Mouse (Mus musculus) hindbrain, embryonic 13.5 days (tissue): ENCODE results near the gene Usp29. TPM values are rescaled to one million over a fixed set of nuclear protein-coding genes. Genes with fewer than 3 reads are reported as not detected.

ENCODE experiments used
- ATAC-seq: fragments of 200-750 bp; cut with Nextera tagmentation; 2 replicates; pipeline ENCODE4 v1.8.0; 2017; ENCODE audit warnings: moderate TSS enrichment; ENCODE audit not compliant: low FRiP score
- H3K27ac ChIP-seq: fragments of 300-500 bp; sonication (generic); 2 replicates; pipeline ENCODE4 v1.5.1; 2015; ENCODE audit warnings: inconsistent platforms, mild to moderate bottlenecking, moderate library complexity
- H3K27me3 ChIP-seq: fragments of 300-500 bp; sonication (generic); 2 replicates; pipeline ENCODE4 v1.6.1; 2015; ENCODE audit warnings: mild to moderate bottlenecking, inconsistent platforms
- H3K36me3 ChIP-seq: fragments of 300-500 bp; sonication (generic); 2 replicates; pipeline ENCODE4 v1.6.1; 2015; ENCODE audit warnings: mild to moderate bottlenecking, inconsistent platforms
- H3K4me1 ChIP-seq: fragments of 300-500 bp; sonication (generic); replicated peaks from 2 replicates; pipeline ENCODE4 v1.6.1; 2015; ENCODE audit warnings: inconsistent platforms
- H3K4me2 ChIP-seq: fragments of 300-500 bp; sonication (generic); 2 replicates; pipeline ENCODE4 v1.6.1; 2015; ENCODE audit warnings: inconsistent platforms, mild to moderate bottlenecking, moderate library complexity
- H3K4me3 ChIP-seq: fragments of 300-500 bp; sonication (generic); 2 replicates; pipeline ENCODE4 v1.5.1; 2015; ENCODE audit warnings: mild to moderate bottlenecking, inconsistent platforms
- H3K9ac ChIP-seq: fragments of 300-500 bp; sonication (generic); 2 replicates; pipeline ENCODE4 v1.6.1; 2015; ENCODE audit warnings: mild to moderate bottlenecking, inconsistent platforms
- H3K9me3 ChIP-seq: fragments of 300-500 bp; sonication (generic); 2 replicates; pipeline ENCODE4 v1.6.1; 2016; ENCODE audit warnings: inconsistent platforms
- WGBS: fragments of 180-500 bp; shearing (Covaris S2); methylation state at CpG from one replicate; pipeline ENCODE4 v1.1.7; 2015; 5-methylcytosine and 5-hydroxymethylcytosine counted together
- polyA plus RNA-seq: library from polyadenylated mRNA; unstranded; fragments of >200 nt; fragmentation: Nextera tagmentation; extraction: Ambion mirVana; gene quantifications from 2 replicates; pipeline ENCODE4 v1.2.1, GENCODE M21; 2015

The Usp29 gene
- polyA plus RNA-seq, 1 experiment from 2014 or later: 28.7 TPM

DNA sequence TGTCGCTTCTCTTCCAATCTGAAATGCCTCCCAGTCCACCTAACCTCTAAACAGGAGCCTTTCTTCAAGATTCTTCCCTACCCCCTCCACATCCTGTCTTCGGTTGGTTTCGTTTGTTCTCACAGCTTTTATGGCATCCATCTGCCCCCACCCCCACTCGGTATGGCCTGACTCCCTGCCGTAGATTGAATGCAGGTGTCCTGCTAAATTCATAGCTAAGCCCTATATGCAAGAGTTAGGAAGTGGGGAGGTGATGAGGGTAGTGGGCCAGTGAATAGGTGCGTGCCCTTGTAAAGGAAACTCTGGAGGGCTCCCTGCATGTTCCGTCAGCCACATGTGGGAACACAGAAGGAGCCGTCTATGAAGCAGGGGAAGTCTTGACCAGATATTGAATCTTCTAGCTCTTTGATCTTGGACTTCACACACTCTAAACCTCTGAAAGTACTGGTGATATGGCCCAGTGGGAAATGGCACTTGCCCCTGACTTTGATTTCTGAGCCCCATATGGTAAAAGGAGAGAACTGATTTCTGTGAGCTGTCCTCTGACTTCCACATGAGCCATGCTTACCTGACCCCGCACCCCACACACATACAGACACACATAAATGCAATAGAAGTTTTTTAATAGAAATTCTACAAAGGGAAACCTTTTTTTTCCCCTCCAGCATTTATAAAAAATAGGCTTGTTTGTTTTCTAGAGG lies 68.9 kb downstream of the Usp29 start:
- H3K4me1 ChIP-seq: no peaks in the 10 kb centered on the region
- no peak overlapping the region for H3K4me2 ChIP-seq
- H3K9me3 ChIP-seq: no peaks in the 10 kb centered on the region
- no peak overlapping the region for H3K9ac ChIP-seq
- H3K4me3 ChIP-seq: no peak overlapping the region
- H3K27me3 ChIP-seq: no peaks in the 10 kb centered on the region
- 68% methylated on average over 9 of the region's 9 CpGs for WGBS
- H3K27ac ChIP-seq: no peak overlapping the region
- no peak for ATAC-seq
- H3K36me3 ChIP-seq: no peaks in the 10 kb centered on the region

DNA sequence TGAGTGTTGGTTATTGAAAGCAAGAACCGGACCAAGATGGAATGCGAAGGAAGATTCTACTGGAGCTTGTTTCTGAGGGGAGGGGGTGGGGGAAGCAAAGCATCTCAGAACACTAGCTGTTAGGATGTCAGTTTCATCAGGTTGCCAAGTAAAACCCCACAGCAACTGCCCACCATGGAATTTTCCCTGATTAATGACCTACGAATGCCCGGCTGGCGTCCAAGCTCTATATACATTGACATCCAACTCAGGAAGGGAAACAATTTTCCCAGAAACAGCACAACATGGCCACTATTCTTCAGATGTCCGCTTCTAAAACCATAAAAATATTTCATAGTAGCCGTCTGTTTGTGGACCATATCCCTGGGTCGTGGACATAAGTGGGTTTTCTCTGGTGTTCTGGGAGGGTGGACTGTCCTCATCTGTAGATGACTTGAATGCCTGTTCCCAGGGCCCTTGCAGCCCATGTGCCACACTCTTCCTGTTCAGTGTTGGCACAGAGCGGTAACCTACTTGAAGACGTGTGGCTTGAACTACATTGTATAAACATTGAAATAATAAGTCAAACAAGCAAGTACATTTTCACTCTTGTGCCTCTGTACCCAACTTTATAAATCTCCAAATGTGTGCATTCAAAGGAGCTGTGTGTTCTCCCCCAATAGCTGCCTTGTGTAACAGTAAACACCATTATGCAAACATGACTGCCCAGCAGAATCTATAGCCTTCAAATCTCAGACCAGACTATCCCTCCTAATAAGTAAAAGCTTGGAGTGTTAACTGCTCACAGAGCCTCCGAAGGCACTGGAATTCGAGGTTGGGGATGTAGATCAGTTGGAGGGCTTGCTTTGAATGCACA lies 70.4 kb downstream of the Usp29 start:
- 79% methylated on average over 12 of the region's 12 CpGs for WGBS
- Histone ChIP-seq H3K4me3 (no peak overlapping the region), H3K36me3 (no peaks in the 10 kb centered on the region), H3K9ac (no peak overlapping the region), H3K4me2 (no peak overlapping the region), H3K27ac (no peak overlapping the region), H3K4me1 (no peaks in the 10 kb centered on the region), H3K9me3 (no peaks in the 10 kb centered on the region), H3K27me3 (no peaks in the 10 kb centered on the region)
- ATAC-seq: no peak

DNA sequence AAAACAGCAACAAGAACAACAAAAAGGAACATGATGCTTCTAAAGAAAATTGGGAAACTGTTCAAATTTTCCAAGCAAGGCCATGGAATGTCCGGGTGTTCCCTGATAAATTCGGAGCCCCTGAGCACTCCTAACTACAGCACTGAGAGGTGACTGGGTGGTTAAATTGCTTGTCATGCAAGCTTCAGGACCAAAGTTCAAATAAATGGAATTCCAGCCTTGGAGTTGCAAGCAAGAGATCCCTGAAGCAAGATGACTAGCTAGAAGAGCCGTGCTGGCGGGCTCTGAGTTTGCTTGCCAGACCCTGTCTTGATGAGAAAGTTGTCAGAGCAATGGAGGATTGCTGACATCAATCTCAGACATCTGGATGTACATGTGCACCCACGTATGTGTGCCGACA lies 71.3 kb downstream of the Usp29 start:
- Histone ChIP-seq H3K4me2 (no peak overlapping the region), H3K9ac (no peak overlapping the region), H3K4me3 (no peak overlapping the region), H3K9me3 (no peaks in the 10 kb centered on the region), H3K27ac (no peak overlapping the region), H3K36me3 (no peaks in the 10 kb centered on the region), H3K27me3 (no peaks in the 10 kb centered on the region), H3K4me1 (no peaks in the 10 kb centered on the region)
- 91% methylated on average over 6 of the region's 6 CpGs for WGBS
- ATAC-seq: no peak

DNA sequence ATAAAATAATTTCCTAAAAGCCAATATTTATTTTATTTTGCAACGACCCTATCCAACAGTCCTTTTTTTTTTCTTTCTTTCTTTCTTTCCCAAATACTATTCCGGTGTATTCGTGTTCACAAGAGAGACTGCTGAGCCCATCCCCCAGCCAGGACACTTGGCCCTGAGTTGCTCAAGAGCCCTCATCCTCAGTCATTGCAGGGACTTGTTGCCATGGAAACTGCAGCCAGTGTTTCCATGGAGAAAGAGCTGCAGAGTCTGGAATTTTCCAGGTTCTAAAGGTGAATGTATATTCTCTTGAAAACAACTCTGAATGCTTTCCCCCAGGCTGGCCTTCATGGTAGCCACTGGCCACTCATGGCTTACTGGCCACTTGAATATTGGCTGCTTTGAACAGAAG lies 80.2 kb downstream of the Usp29 start:
- Histone ChIP-seq H3K9ac (no peak overlapping the region), H3K4me3 (no peak overlapping the region), H3K4me1 (peaks cover 33% of the 10 kb centered on the region), H3K4me2 (no peak overlapping the region), H3K36me3 (no peaks in the 10 kb centered on the region), H3K27me3 (no peaks in the 10 kb centered on the region), H3K27ac (peak overlapping the region; percentile 62), H3K9me3 (no peaks in the 10 kb centered on the region)
- peak; percentile 89 for ATAC-seq
- 13% methylated on average over 3 of the region's 3 CpGs for WGBS

GRCm38 (mm10) chr7:6814971-6815370 lies 84.6 kb downstream of the Usp29 start:
- 59% methylated on average over 8 of the region's 8 CpGs for WGBS
- H3K9me3 ChIP-seq: no peaks in the 10 kb centered on the region
- H3K9ac ChIP-seq: no peak overlapping the region
- H3K36me3 ChIP-seq: no peaks in the 10 kb centered on the region
- no peak overlapping the region for H3K4me3 ChIP-seq
- H3K27me3 ChIP-seq: no peaks in the 10 kb centered on the region
- no peak for ATAC-seq
- no peak overlapping the region for H3K4me2 ChIP-seq
- H3K27ac ChIP-seq: no peak overlapping the region
- peaks cover 43% of the 10 kb centered on the region for H3K4me1 ChIP-seq

DNA sequence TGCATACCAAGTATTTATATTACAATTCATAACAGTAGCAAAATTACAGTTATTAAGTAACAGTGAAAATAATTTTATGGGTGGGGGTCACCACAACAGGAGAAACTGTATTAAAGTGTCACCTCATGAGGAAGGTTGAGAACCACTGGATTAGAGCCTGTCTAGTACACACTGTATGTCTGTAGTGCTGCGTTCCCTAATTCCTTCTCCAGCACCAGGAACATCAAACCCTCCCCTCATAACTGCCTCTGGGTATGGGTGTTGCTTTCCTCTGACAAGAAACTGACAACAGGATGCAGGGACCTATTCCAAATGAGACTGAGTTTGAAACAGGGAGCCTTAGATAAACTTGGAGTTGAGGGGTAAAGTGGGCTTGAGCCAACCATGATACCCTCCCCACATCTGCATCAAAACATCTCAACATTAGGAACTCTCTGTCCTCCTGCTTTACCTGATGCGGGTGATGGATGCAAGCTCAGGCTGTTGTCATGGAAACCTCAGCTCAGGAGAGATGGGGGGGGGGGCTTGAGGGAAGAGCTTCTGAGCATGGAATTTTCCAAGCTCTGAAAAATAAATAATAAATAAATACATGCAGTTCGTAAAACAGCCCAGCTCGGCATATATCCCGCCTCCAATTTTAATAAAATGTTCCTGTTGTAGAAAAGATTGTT lies 86.5 kb downstream of the Usp29 start:
- no peak overlapping the region for H3K4me2 ChIP-seq
- no peak overlapping the region for H3K9ac ChIP-seq
- H3K27me3 ChIP-seq: no peaks in the 10 kb centered on the region
- 69% methylated on average over 5 of the region's 5 CpGs for WGBS
- peak; percentile 53 for ATAC-seq
- peaks cover 29% of the 10 kb centered on the region for H3K4me1 ChIP-seq
- no peaks in the 10 kb centered on the region for H3K9me3 ChIP-seq
- H3K27ac ChIP-seq: peak overlapping the region; percentile 69
- no peak overlapping the region for H3K4me3 ChIP-seq
- H3K36me3 ChIP-seq: no peaks in the 10 kb centered on the region

GRCm38 (mm10) chr7:6820296-6820695 lies 89.9 kb downstream of the Usp29 start:
- Histone ChIP-seq H3K27me3 (no peaks in the 10 kb centered on the region), H3K9me3 (no peaks in the 10 kb centered on the region), H3K4me1 (peaks cover 23% of the 10 kb centered on the region), H3K4me2 (no peak overlapping the region), H3K36me3 (no peaks in the 10 kb centered on the region), H3K9ac (no peak overlapping the region), H3K27ac (no peak overlapping the region), H3K4me3 (no peak overlapping the region)
- no peak for ATAC-seq
- WGBS: 86% methylated on average over 6 of the region's 6 CpGs

DNA sequence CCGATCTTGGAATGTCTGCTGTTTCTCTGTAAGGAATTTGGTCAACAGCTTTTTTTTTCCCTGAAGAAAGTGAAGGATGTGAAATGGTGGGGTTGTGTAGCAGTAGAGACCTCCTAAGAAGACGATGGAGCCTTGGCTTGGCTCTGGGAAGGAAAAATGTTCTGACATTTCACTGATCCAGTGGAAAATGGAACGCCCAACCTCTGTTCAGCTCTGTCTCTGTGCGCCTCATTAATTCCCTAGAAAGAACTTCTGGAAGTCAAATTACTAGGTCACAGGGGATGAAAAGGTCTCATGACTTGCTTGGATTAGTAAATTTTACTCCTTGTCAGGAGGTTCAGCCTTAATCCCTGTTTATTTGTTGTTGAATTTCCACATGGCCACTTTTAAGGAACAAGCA lies 92.3 kb downstream of the Usp29 start:
- WGBS: 36% methylated on average over 4 of the region's 4 CpGs
- no peak overlapping the region for H3K27ac ChIP-seq
- no peaks in the 10 kb centered on the region for H3K27me3 ChIP-seq
- H3K9me3 ChIP-seq: no peaks in the 10 kb centered on the region
- H3K4me3 ChIP-seq: no peak overlapping the region
- H3K9ac ChIP-seq: no peak overlapping the region
- H3K36me3 ChIP-seq: no peaks in the 10 kb centered on the region
- H3K4me2 ChIP-seq: no peak overlapping the region
- no peak for ATAC-seq
- peaks cover 5% of the 10 kb centered on the region for H3K4me1 ChIP-seq

- no peaks in the 10 kb centered on the region for H3K9me3 ChIP-seq
- H3K27ac ChIP-seq: no peak overlapping the region
- H3K4me1 ChIP-seq: peaks cover 7% of the 10 kb centered on the region
- ATAC-seq: no peak
- no peak overlapping the region for H3K4me3 ChIP-seq
- WGBS: 24% methylated on average over 2 of the region's 2 CpGs
- no peaks in the 10 kb centered on the region for H3K36me3 ChIP-seq
- no peak overlapping the region for H3K9ac ChIP-seq
- no peaks in the 10 kb centered on the region for H3K27me3 ChIP-seq
- H3K4me2 ChIP-seq: no peak overlapping the region
These were observed 93.3 kb downstream of the Usp29 start for GRCm38 (mm10) chr7:6823673-6824072.

DNA sequence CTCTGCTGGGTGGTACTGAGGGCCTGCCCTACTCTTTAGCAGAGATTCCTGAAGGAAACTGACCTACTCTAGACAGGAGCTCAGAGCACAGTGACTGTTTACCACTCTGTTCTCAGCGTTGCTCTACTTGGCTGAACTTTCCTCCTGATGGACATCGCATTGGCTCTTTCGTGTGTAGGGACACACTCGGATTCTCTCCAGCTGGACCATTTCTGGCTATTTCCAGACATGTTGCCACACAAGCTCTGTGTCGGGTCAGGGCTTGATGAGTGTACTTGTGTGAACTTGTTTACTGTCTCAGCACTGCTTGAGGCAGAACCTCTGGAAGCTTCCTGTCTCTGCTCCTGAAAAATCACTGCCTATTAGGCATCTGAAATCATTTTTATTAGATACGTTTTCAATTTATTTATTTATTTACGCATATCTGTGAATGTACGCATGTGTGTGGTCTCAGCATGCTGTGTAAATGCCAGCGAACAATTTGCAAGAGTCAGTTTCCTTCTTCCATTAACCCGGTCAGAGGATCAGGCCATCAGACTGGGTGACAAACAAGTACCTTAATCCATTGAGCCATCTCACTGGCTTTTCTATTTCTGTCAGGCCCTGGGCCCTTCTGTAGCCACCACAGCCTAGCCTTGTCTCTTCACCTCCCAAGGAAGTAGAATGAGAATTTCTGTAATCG lies 95.7 kb downstream of the Usp29 start:
- Histone ChIP-seq H3K9ac (no peak overlapping the region), H3K4me1 (peaks cover 17% of the 10 kb centered on the region), H3K27me3 (no peaks in the 10 kb centered on the region), H3K36me3 (no peaks in the 10 kb centered on the region), H3K27ac (no peak overlapping the region), H3K9me3 (no peaks in the 10 kb centered on the region), H3K4me3 (no peak overlapping the region), H3K4me2 (no peak overlapping the region)
- ATAC-seq: no peak
- 88% methylated on average over 11 of the region's 11 CpGs for WGBS

- no peak overlapping the region for H3K4me2 ChIP-seq
- no peak overlapping the region for H3K4me3 ChIP-seq
- H3K27ac ChIP-seq: peak overlapping the region; percentile 62
- H3K4me1 ChIP-seq: peaks cover 11% of the 10 kb centered on the region
- H3K9me3 ChIP-seq: no peaks in the 10 kb centered on the region
- no peaks in the 10 kb centered on the region for H3K36me3 ChIP-seq
- peak; percentile 81 for ATAC-seq
- no peaks in the 10 kb centered on the region for H3K27me3 ChIP-seq
- WGBS: 11% methylated on average over 2 of the region's 2 CpGs
- H3K9ac ChIP-seq: no peak overlapping the region
These were observed 98.8 kb downstream of the Usp29 start for GRCm38 (mm10) chr7:6829148-6829547.

GRCm38 (mm10) chr7:6834950-6835349 lies 104.6 kb downstream of the Usp29 start:
- peaks cover 11% of the 10 kb centered on the region for H3K4me1 ChIP-seq
- peak overlapping the region; percentile 80 for H3K27ac ChIP-seq
- no peak overlapping the region for H3K9ac ChIP-seq
- WGBS: 47% methylated on average over 5 of the region's 5 CpGs
- H3K4me3 ChIP-seq: no peak overlapping the region
- ATAC-seq: peak; percentile 66
- no peaks in the 10 kb centered on the region for H3K36me3 ChIP-seq
- no peaks in the 10 kb centered on the region for H3K9me3 ChIP-seq
- H3K4me2 ChIP-seq: no peak overlapping the region
- H3K27me3 ChIP-seq: no peaks in the 10 kb centered on the region
